Mouse (Mus musculus) thymus, adult 2 months (tissue): ENCODE results near the gene Phc2. TPM values are rescaled to one million over a fixed set of nuclear protein-coding genes. Genes with fewer than 3 reads are reported as not detected.

Source experiments
- DNase-seq: peaks from one replicate; pipeline ENCODE4 v3.0.0; 2021
- H3K27ac ChIP-seq: fragments of 200-500 bp; 2 replicates; pipeline ENCODE4 v1.5.1; 2012; ENCODE audit warnings: low read length, control low read depth; ENCODE audit not compliant: control insufficient read depth, insufficient read depth
- H3K27me3 ChIP-seq: fragments of 200-500 bp; 2 replicates; pipeline ENCODE4 v1.6.1; 2012; ENCODE audit warnings: mild to moderate bottlenecking, low read length, moderate library complexity, mixed read lengths; ENCODE audit not compliant: control insufficient read depth, insufficient read depth
- H3K36me3 ChIP-seq: fragments of 200-500 bp; 2 replicates; pipeline ENCODE4 v1.6.1; 2012; ENCODE audit warnings: mild to moderate bottlenecking, low read length, moderate library complexity; ENCODE audit not compliant: control insufficient read depth, insufficient read depth
- H3K4me1 ChIP-seq: fragments of 200-500 bp; replicated peaks from 2 replicates; pipeline ENCODE4 v1.6.1; 2012; ENCODE audit warnings: low read length; ENCODE audit not compliant: control insufficient read depth, insufficient read depth
- H3K4me3 ChIP-seq: fragments of 200-500 bp; 2 replicates; pipeline ENCODE4 v1.5.1; 2012; ENCODE audit warnings: mild to moderate bottlenecking, low read length, control low read depth, moderate library complexity; ENCODE audit not compliant: control insufficient read depth, insufficient read depth
- CTCF ChIP-seq: fragments of 200-500 bp; IDR thresholded peaks from 2 replicates; pipeline ENCODE4 v1.5.1; 2012; ENCODE audit warnings: mild to moderate bottlenecking, control low read depth, low read length, moderate library complexity, borderline replicate concordance; ENCODE audit not compliant: control insufficient read depth, poor library complexity, insufficient read depth; ENCODE audit errors: extremely low read depth
- POLR2A ChIP-seq: fragments of 200-500 bp; IDR thresholded peaks from 2 replicates; pipeline ENCODE4 v1.6.1; 2012; ENCODE audit warnings: mild to moderate bottlenecking, low read length, control low read depth, moderate library complexity; ENCODE audit not compliant: control insufficient read depth, poor library complexity, insufficient read depth; ENCODE audit errors: extremely low read depth
- WGBS: fragments of 180-500 bp; shearing (Covaris S2); methylation state at CpG from one replicate; pipeline ENCODE4 v1.1.7; 2018; 5-methylcytosine and 5-hydroxymethylcytosine counted together
- polyA plus RNA-seq: library from polyadenylated mRNA; depleted of rRNA; stranded (reverse); fragments of >200 nt; gene quantifications from 2 replicates; pipeline ENCODE4 v1.2.3, GENCODE M21; 2012

Phc2 gene
- polyA plus RNA-seq, 1 experiment: 139 TPM

DNA sequence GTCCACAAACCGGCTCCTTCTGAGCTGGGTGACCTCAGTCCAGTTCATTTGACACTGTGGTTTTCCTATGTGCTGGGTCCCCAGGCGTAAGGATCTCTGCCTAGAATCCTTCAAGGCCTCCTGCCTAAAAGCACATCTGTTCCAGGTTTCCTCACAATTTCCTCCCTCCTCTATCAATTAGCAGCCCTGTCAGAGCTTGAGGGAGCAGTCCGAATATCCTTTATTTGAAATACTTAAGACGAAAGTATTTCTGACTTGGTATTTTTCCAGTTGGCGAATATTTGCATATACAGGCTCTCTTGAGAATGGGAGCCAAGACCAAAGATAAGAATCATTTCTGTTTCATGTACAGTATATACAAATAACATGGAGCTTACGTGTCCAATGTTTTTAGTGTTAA, 8.6 kb upstream of the Phc2 start:
- 94% methylated on average over 6 of the region's 6 CpGs for WGBS

DNA sequence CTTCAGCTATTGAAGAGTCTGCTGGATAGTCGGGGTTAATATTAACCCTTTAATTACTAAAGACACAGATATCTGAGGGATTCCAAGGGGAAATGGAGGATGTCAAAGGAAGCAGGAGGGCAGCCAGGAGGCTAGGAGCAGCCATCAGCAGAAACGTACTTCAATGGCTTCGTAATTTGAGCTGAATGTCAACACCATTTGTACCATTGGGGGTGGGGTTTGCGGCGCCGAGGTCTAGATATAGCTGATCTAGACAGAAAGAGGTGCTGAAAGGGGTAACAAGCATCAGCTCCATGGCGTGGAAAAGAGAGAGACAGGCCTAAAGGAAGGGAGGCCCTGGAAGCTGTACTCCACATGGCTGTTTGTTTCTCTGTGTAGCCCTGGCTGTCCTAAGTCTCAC, 7.7 kb upstream of the Phc2 start:
- Histone ChIP-seq H3K4me3 (no peak overlapping the region), H3K36me3 (no peaks in the 10 kb centered on the region), H3K27ac (no peak overlapping the region), H3K27me3 (no peaks in the 10 kb centered on the region), H3K4me1 (no peaks in the 10 kb centered on the region; the same call in 1 of the 2 replicates)
- 86% methylated on average over 7 of the region's 7 CpGs for WGBS
- TF ChIP-seq CTCF: no peak
- TF ChIP-seq POLR2A: no peak
- no peak for DNase-seq

More for the DNA sequence above, 8.6 kb upstream of the Phc2 start:
- no peak for TF ChIP-seq POLR2A
- no peak for TF ChIP-seq CTCF
- Histone ChIP-seq H3K27me3 (no peaks in the 10 kb centered on the region), H3K36me3 (no peaks in the 10 kb centered on the region), H3K4me3 (no peak overlapping the region), H3K27ac (no peak overlapping the region), H3K4me1 (no peaks in the 10 kb centered on the region; the same call in 1 of the 2 replicates)
- no peak for DNase-seq

GRCm38 (mm10) chr4:128648567-128649255, 5.8 kb upstream of the Phc2 start:
- H3K4me3 ChIP-seq: no peak overlapping the region
- 90% methylated on average over 8 of the region's 8 CpGs for WGBS
- TF ChIP-seq POLR2A (no peak), CTCF (no peak)
- no peaks in the 10 kb centered on the region for H3K27me3 ChIP-seq
- no peaks in the 10 kb centered on the region for H3K36me3 ChIP-seq
- no peaks in the 10 kb centered on the region; the same call in 1 of the 2 replicates for H3K4me1 ChIP-seq
- no peak for DNase-seq
- no peak overlapping the region for H3K27ac ChIP-seq

DNA sequence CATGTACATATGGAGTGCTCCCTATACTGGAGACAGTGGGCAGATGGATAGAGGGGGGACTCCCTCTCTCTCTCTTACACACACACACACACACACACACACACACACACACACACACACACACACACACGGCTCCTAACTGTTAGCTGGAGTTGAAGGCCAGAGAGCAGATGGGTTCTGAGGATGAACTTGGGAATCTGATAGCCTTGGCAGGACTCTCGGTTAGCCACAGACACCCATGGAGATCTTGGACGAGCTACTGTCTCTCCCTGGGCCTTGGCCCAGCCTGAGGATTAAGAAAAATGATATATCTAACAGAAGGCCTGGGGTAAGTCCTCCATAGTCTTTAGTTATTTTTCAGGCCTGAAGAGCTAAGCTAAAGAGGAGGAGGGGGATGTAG, 3.0 kb upstream of the Phc2 start:
- H3K4me3 ChIP-seq: no peak overlapping the region
- no peaks in the 10 kb centered on the region for H3K36me3 ChIP-seq
- WGBS: 86% methylated on average over 3 of the region's 3 CpGs
- TF ChIP-seq CTCF (no peak), POLR2A (no peak)
- no peaks in the 10 kb centered on the region for H3K27me3 ChIP-seq
- H3K27ac ChIP-seq: no peak overlapping the region
- peaks cover 9% of the 10 kb centered on the region for H3K4me1 ChIP-seq
- no peak for DNase-seq

DNA sequence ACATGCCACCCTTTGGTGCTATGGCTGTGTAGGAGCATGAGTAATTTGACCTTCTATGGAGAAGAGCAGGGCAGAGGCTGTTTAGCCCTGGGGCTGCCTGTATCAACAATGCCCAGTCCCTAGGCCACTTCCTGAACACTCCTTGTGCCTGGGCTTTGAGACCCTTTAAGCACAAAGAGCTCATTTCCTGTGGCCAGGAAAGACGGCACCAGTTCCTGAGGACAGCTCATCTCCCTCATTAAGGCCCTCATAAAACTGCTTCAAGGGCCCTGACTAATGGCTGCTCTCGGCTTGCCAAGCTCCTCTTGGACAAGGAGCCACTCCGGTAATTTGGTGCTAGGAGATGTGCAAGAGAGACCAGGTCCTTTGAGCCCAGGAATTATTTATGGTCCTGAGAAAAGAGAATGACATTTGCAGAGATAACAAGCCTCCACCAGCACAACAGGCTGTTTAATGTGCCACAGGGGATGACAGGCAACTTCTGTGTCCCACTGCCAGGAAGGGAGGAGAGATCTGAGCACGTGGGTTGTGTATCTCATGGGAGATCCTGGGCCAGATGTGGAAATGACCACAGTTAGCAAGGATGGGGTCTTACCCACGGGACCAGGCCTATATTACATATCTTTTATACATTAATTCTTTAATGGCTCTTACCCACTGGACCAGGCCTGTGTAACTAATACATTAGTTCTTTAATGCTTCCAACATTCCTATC, 1.8 kb upstream of the Phc2 start:
- DNase-seq: no peak
- Histone ChIP-seq H3K36me3 (no peaks in the 10 kb centered on the region), H3K27me3 (no peaks in the 10 kb centered on the region), H3K27ac (no peak overlapping the region), H3K4me1 (peaks cover 9% of the 10 kb centered on the region), H3K4me3 (no peak overlapping the region)
- WGBS: 67% methylated on average over 5 of the region's 5 CpGs
- TF ChIP-seq CTCF: no peak
- TF ChIP-seq POLR2A: no peak

DNA sequence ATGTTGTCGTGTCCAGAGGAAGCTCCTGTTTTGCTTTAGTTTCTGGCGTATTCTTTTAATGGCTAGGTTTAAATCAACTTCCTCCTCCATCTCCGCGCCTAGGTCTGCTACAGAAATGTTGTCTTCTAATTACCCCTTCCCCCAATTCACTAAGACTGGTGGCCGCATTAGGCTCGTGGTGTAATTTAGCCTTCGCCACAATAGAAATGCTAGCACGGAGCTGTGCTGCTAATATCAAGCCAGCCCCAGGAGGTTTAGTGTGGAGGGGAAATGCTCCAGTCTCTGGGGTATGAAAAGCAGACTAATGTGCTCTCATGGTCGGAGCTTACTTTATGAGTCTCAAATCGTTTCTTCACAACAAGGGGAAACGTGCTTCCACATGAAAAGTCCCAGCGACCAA, 944 bp downstream of the Phc2 start:
- WGBS: 8% methylated on average over 12 of the region's 12 CpGs
- H3K36me3 ChIP-seq: no peaks in the 10 kb centered on the region
- H3K27ac ChIP-seq: no peak overlapping the region
- no peak for DNase-seq
- no peak for TF ChIP-seq POLR2A
- no peak for TF ChIP-seq CTCF
- peak overlapping the region; percentile 58 for H3K4me3 ChIP-seq
- H3K27me3 ChIP-seq: no peaks in the 10 kb centered on the region
- H3K4me1 ChIP-seq: peaks cover 9% of the 10 kb centered on the region

DNA sequence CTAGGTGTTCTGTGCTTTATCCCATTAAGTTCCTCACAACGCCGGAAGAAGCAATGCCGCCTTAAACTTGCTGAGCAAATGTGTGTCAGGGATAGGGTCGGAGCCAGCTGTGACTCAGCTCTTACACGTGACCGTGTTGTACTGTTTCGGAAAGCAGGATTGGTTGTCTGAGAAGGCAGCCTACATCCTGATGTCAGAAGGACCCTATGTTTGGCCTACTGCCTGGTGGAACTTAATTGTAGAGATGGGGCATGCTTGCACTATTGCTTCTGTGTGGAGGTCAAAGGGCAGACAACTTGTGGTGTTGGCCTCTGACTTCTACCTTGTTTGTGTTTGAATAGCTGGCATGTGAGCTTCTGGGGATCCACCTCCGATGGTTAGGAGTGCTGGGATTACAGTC, 5.7 kb downstream of the Phc2 start:
- DNase-seq: no peak
- 96% methylated on average over 8 of the region's 8 CpGs for WGBS
- H3K27ac ChIP-seq: no peak overlapping the region
- no peak overlapping the region for H3K4me3 ChIP-seq
- no peaks in the 10 kb centered on the region for H3K27me3 ChIP-seq
- H3K4me1 ChIP-seq: peaks cover 9% of the 10 kb centered on the region
- H3K36me3 ChIP-seq: no peaks in the 10 kb centered on the region
- TF ChIP-seq POLR2A: no peak
- no peak for TF ChIP-seq CTCF
